Mouse (Mus musculus) heart, embryonic 14.5 days (tissue): ENCODE data around the gene Aasdh. TPM values are rescaled to one million over a fixed set of nuclear protein-coding genes. Genes with fewer than 3 reads are reported as not detected.
"Not testable (repeated sequence)": the region's sequence is repeated elsewhere in the genome, so short reads cannot be mapped to it uniquely, and the experiment has no call there.

Experiments used
- ATAC-seq: fragments of 200-750 bp; cut with Nextera tagmentation; 2 replicates; pipeline ENCODE4 v1.8.0; 2017; ENCODE audit warnings: low read depth, moderate TSS enrichment; ENCODE audit not compliant: insufficient number of reproducible peaks, insufficient read depth, low FRiP score
- H3K27ac ChIP-seq, 2 experiments: fragments of 200-500 bp in 1 of 2; fragments of 300-500 bp in 1 of 2; sonication (generic) in 1 of 2; replicated peaks in 1 of 2; 2 replicates each; pipeline ENCODE4 v1.5.1; 2012 to 2014; ENCODE audit warnings: low read depth in 2 of 2, low read length in 2 of 2, control low read depth in 1 of 2, mild to moderate bottlenecking in 1 of 2, mixed read lengths in 1 of 2; ENCODE audit not compliant: control insufficient read depth in 1 of 2, insufficient read depth in 1 of 2
- H3K27me3 ChIP-seq: fragments of 300-500 bp; sonication (generic); 2 replicates; pipeline ENCODE4 v1.6.1; 2014; ENCODE audit warnings: mild to moderate bottlenecking, low read length, control low read depth; ENCODE audit not compliant: control insufficient read depth, insufficient read depth
- H3K36me3 ChIP-seq: fragments of 300-500 bp; sonication (generic); 2 replicates; pipeline ENCODE4 v1.6.1; 2014; ENCODE audit warnings: mild to moderate bottlenecking, control low read depth, low read length, mixed read lengths; ENCODE audit not compliant: control insufficient read depth, insufficient read depth
- H3K4me1 ChIP-seq, 2 experiments: fragments of 200-500 bp in 1 of 2; fragments of 300-500 bp in 1 of 2; sonication (generic) in 1 of 2; 2 replicates each; pipeline ENCODE4 v1.6.1; 2012 to 2014; ENCODE audit warnings: low read length in 2 of 2, control low read depth in 1 of 2, mixed read lengths in 1 of 2; ENCODE audit not compliant: control insufficient read depth in 2 of 2, insufficient read depth in 2 of 2
- H3K4me2 ChIP-seq: fragments of 300-500 bp; sonication (generic); 2 replicates; pipeline ENCODE4 v1.6.1; 2014; ENCODE audit warnings: mild to moderate bottlenecking, low read length
- H3K4me3 ChIP-seq, 2 experiments: fragments of 200-500 bp in 1 of 2; fragments of 300-500 bp in 1 of 2; sonication (generic) in 1 of 2; 2 replicates each; pipeline ENCODE4 v1.5.1; 2012 to 2014; ENCODE audit warnings: low read length in 2 of 2, mild to moderate bottlenecking in 2 of 2, control low read depth in 1 of 2, low read depth in 1 of 2, moderate library complexity in 1 of 2; ENCODE audit not compliant: control insufficient read depth in 1 of 2, insufficient read depth in 1 of 2
- H3K9ac ChIP-seq: fragments of 300-500 bp; sonication (generic); 2 replicates; pipeline ENCODE4 v1.6.1; 2014; ENCODE audit warnings: mild to moderate bottlenecking, low read length
- H3K9me3 ChIP-seq: fragments of 300-500 bp; sonication (generic); 2 replicates; pipeline ENCODE4 v1.6.1; 2016; ENCODE audit warnings: low read length, control low read depth; ENCODE audit not compliant: control insufficient read depth
- WGBS: fragments of 180-500 bp; shearing (Covaris S2); extraction: QIAGEN DNeasy Blood & Tissue Kit; methylation state at CpG from one replicate; pipeline ENCODE4 v1.1.7; 2014; 5-methylcytosine and 5-hydroxymethylcytosine counted together
- polyA plus RNA-seq: library from polyadenylated mRNA; unstranded; fragments of >200 nt; fragmentation: Nextera tagmentation; extraction: Ambion mirVana; gene quantifications from 2 replicates; pipeline ENCODE4 v1.2.1, GENCODE M21; 2014

The Aasdh gene
- polyA plus RNA-seq, 1 experiment from 2014 or later = 19.1 TPM

DNA sequence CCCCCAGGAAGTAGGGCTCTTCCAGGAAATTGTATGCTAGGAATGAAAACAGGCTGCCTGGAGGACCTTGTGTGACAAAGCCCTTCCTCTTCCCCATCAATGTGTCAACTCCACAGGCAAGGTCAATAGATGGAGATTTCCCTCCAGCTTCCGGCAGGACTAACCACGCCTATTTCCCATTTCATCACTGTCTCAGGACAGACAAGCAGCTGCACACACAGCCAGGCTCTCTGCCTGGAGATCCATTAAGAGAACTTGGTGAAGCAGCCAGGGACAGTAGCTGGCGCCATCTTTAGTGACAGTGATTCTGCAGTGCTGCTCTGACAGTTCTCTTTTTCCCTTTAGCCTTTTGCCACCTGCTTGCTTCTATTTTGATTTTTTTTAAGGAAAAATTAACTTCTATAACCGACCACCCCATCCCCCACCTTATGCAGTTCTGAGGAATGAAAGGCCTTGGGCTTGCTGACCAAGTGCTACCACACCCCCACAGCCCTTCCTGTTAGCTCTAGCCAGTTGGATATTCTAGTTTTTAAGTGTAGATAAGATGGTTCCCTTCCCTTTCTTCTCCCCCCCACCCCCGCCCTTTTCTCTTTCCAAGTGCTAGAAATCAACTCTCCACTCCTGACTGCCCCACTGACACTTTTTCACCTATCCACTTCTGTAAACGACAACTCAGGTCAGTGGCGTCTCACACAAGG, 24.0 kb upstream of the Aasdh start:
- Histone ChIP-seq H3K9ac (no peak overlapping the region), H3K9me3 (no peaks in the 10 kb centered on the region), H3K4me3 (no peak overlapping the region), H3K4me1 (peaks cover 11 to 26% of the 10 kb centered on the region in 2 experiments), H3K27ac (peak overlapping the region; percentile 4 to 84; a peak in 3 of 4 replicates), H3K36me3 (peaks cover 25% of the 10 kb centered on the region), H3K4me2 (peak overlapping the region; percentile 61; the same call in 1 of the 2 replicates), H3K27me3 (no peaks in the 10 kb centered on the region)
- 40% methylated on average over 7 of the region's 7 CpGs for WGBS
- ATAC-seq = peak; percentile 47; the same call in 1 of the 2 replicates

DNA sequence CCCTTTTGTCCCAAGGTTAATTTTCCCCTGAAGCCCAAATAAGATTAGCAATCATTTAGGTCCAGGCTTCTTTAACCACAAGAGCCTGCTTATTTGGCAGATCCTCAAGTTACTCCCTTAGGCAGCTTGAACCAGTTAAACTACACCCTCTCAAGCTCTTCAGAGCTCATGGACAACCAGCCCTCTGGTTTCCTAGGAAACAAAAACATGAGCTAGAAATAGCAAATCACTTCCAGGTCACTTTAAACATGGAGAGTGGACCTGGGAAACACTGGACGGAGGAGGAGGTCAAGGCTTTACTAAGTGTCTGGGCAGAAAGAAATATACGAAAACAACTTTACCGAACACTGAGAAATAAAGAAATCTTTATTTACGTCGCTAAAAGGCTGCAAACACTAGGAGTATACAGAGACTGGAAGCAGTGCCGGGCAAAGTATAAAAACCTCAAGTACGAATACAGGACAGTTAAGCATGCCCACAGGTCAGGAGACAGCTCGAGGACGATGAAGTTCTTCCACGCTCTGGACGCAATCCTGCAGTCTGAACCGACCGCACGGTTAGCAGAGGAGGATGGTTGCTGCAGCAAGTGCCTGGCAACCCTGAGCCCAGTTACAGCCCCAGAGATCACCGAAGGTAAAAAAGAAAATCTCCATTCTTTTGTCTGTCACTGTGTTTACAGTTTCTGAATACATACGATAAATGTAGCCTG, 23.0 kb upstream of the Aasdh start:
- H3K4me2 ChIP-seq = peak overlapping the region; percentile 61
- no peaks in the 10 kb centered on the region for H3K27me3 ChIP-seq
- 41% methylated on average over 16 of the region's 16 CpGs for WGBS
- H3K27ac ChIP-seq = peak overlapping the region; percentile 84 to 87
- peaks cover 11 to 26% of the 10 kb centered on the region in 2 experiments for H3K4me1 ChIP-seq
- H3K9ac ChIP-seq = peak overlapping the region; percentile 57; the same call in 1 of the 2 replicates
- H3K4me3 ChIP-seq = peak overlapping the region; percentile 18 to 27
- H3K36me3 ChIP-seq = peaks cover 34% of the 10 kb centered on the region
- H3K9me3 ChIP-seq = no peaks in the 10 kb centered on the region
- ATAC-seq = peak; percentile 76

DNA sequence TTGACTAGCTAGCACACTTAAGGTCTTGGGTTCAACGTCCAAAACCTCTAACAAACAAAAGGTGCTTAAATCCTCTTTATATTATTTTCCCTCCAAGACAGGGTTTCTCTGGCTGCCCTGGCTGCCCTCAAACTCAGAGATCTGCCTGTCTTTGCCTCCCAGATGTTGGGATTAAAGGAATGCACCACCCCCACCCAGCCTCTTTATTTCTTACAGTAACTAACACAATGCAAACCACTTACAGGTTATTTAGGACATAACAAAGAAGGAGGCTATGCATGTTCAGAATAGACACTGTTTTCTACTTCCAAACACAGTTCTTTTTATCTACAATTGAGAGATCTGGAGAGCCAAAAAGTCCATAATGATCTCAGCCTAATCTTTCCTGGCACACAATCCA, 19.0 kb upstream of the Aasdh start:
- Histone ChIP-seq H3K9ac (no peak overlapping the region), H3K27ac (no peak overlapping the region), H3K27me3 (no peaks in the 10 kb centered on the region), H3K9me3 (no peaks in the 10 kb centered on the region), H3K4me1 (peaks cover 5 to 18% of the 10 kb centered on the region in 2 experiments), H3K36me3 (peaks cover 71% of the 10 kb centered on the region), H3K4me2 (no peak overlapping the region), H3K4me3 (no peak overlapping the region)
- 83% methylated on average over 1 of the region's 1 CpGs for WGBS
- no peak for ATAC-seq

DNA sequence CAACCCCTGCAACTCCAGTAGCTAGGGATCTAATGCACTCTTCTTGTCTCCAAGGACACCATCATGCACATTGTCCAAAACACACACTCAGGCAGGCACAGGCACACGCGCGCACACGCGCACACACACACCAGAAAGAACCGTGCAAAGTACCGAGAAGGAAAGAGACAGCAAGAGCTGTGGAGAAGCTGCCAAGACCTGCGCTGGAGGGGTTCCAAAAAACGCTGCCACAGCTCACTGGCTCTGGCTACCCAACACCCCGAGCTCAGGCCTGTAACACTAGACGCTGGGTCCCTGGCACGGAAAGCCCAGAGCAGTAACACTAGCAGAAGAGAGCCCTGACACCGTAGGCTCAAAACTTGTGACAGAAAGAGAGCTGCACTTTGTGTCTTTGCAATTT, 18.1 kb upstream of the Aasdh start:
- WGBS = 84% methylated on average over 13 of the region's 13 CpGs

DNA sequence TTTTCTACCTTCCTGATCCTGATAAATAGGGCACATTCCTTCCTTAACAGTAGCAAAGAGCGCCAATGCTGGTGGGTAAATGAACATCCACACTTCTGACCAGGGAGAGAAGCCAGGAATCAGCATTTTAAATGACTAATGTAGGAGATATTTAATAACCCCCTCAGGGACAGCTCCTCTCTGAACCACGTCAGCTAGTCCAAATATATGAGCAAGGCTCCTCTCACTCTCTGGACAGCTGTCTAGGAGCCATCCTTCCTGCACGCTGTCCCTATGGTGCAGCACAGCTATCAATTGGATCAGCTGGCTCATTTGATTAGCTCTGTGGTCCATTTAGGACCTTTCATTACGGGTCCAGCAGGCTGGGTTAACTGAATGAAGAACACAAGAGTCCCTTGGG, 17.5 kb upstream of the Aasdh start:
- H3K27ac ChIP-seq = no peak overlapping the region
- WGBS = 84% methylated on average over 4 of the region's 4 CpGs
- no peak overlapping the region for H3K4me2 ChIP-seq
- H3K36me3 ChIP-seq = peaks cover 85% of the 10 kb centered on the region
- H3K27me3 ChIP-seq = no peaks in the 10 kb centered on the region
- ATAC-seq = no peak
- no peaks in the 10 kb centered on the region for H3K9me3 ChIP-seq
- no peak overlapping the region for H3K9ac ChIP-seq
- H3K4me3 ChIP-seq = no peak overlapping the region
- H3K4me1 ChIP-seq = 0 out of 4 replicates have a peak, but pooled peaks cover 0 to 4% of the 10 kb centered on the region in 2 experiments

More for the DNA sequence above, 18.1 kb upstream of the Aasdh start:
- peaks cover under 1 to 10% of the 10 kb centered on the region in 2 experiments for H3K4me1 ChIP-seq
- H3K4me2 ChIP-seq = no peak overlapping the region
- no peak overlapping the region for H3K27ac ChIP-seq
- H3K27me3 ChIP-seq = no peaks in the 10 kb centered on the region
- H3K9ac ChIP-seq = no peak overlapping the region
- H3K36me3 ChIP-seq = peaks cover 79% of the 10 kb centered on the region
- no peaks in the 10 kb centered on the region for H3K9me3 ChIP-seq
- 0 out of 2 replicates have a peak, but pooled peaks have one; percentile 34 for ATAC-seq
- H3K4me3 ChIP-seq = no peak overlapping the region

DNA sequence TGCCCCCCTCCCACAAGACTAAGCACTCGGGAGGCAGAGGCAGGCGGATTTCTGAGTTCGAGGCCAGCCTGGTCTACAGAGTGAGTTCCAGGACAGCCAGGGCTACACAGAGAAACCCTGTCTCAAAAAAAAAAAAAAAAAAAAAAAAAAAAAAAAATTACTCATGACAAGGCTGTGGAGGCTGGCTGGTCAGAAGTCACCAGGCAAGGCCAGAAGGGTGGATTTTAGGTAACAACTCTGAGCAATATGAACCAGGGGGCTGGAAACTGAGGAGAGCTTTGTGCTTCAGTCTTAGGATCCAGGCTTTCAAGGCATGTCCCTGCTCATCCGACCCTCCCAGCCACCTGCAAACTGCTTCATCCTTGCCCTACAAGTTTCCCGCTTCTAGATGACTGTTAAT, 7.2 kb upstream of the Aasdh start:
- H3K9ac ChIP-seq, H3K9me3 ChIP-seq, H3K27me3 ChIP-seq, H3K4me1 ChIP-seq, H3K27ac ChIP-seq, ATAC-seq, H3K4me3 ChIP-seq, H3K4me2 ChIP-seq: not testable (repeated sequence)
- peaks cover 32% of the 10 kb centered on the region for H3K36me3 ChIP-seq
- WGBS = 93% methylated on average over 5 of the region's 5 CpGs

DNA sequence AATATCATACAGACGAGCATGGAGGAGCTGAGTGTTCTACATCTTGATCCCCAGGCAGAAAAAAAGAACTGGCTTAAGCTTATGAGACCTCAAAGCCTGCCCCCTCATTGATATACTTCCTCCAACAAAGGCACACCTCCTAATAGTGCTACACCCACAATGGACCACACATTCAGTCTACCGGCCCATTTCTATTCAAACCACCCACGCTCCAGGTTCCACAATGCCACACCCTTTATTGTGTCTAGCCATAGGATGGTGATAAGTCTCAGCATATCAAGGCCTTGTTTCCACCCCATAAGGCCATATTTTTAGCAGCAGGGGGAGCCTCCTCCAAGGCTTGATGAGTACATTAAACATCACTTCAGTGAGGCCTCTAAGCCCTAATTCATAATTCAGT, 5.5 kb upstream of the Aasdh start:
- WGBS = 83% methylated on average over 3 of the region's 3 CpGs

More for the DNA sequence above, 5.5 kb upstream of the Aasdh start:
- Histone ChIP-seq H3K4me2 (no peak overlapping the region), H3K27me3 (no peaks in the 10 kb centered on the region), H3K4me1 (peaks cover 3 to 6% of the 10 kb centered on the region in 2 experiments; a peak in 2 of 4 replicates), H3K4me3 (no peak overlapping the region), H3K9ac (no peak overlapping the region), H3K36me3 (peaks cover 22% of the 10 kb centered on the region), H3K27ac (no peak overlapping the region), H3K9me3 (no peaks in the 10 kb centered on the region)
- no peak for ATAC-seq
